Mouse (Mus musculus) megakaryocyte, embryonic 14.5 days (primary cell): ENCODE data around the gene Dot1l.

Experiments used
- FLI1 ChIP-seq: IDR thresholded peaks from 2 replicates; pipeline ENCODE4 v1.6.1; 2012; ENCODE audit warnings: low read length, inconsistent platforms, mixed read lengths
- GATA1 ChIP-seq: IDR thresholded peaks from 3 replicates; pipeline ENCODE4 v1.6.1; 2012; ENCODE audit warnings: mixed read lengths, low read length, inconsistent platforms, borderline replicate concordance

DNA sequence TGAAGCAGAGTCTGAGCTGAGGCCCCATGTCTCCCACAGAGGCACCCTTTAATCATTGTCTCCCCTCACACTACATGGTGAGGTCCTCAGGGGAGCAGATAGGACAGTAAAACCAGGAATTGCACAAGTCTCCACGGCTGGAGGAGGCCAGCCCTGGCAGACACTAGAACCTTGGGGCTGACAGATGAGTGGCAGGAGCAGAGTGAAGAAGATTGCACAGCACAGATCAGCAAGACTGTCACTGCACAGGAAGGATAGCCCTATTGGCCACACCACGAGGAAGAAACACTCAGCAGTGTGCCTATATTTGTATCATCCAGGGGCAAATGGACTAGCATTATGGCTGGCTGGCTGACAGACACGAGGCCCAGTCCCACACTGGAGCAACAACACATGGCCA lies 44.2 kb upstream of the Dot1l start:
- TF ChIP-seq GATA1 (no peak), FLI1 (no peak)
